Mouse (Mus musculus) MEL (cell line): ENCODE measurements around the gene Gm13288.

Source experiments
- CHD1 ChIP-seq: IDR thresholded peaks from 2 replicates; pipeline ENCODE4 v1.6.1; 2012; ENCODE audit warnings: low read depth, mild to moderate bottlenecking, inconsistent platforms, low read length, improper control_type of control experiment
- CHD2 ChIP-seq: IDR thresholded peaks from 2 replicates; pipeline ENCODE4 v1.6.1; 2011; ENCODE audit warnings: low read length, improper control_type of control experiment
- CTCF ChIP-seq, 3 experiments: IDR thresholded peaks in 2 of 3; conservative IDR thresholded peaks in 1 of 3; 2 replicates each; pipeline ENCODE4 v1.5.1; 2011 to 2012; ENCODE audit warnings: low read length in 3 of 3, low read depth in 2 of 3, mild to moderate bottlenecking in 2 of 3, improper control_type of control experiment in 1 of 3, inconsistent platforms in 1 of 3, mixed read lengths in 1 of 3, moderate library complexity in 1 of 3; ENCODE audit not compliant: control insufficient read depth in 1 of 3, insufficient read depth in 1 of 3, poor library complexity in 1 of 3, severe bottlenecking in 1 of 3
- EP300 ChIP-seq, 2 experiments: IDR thresholded peaks; 2 replicates each; pipeline ENCODE4 v1.6.1; 2011; ENCODE audit warnings: improper control_type of control experiment in 2 of 2, low read length in 2 of 2, low read depth in 1 of 2, mild to moderate bottlenecking in 1 of 2
- GABPA ChIP-seq: IDR thresholded peaks from 2 replicates; pipeline ENCODE4 v1.6.1; 2012; ENCODE audit warnings: low read depth, mild to moderate bottlenecking, inconsistent platforms, low read length, improper control_type of control experiment, moderate library complexity
- MYC ChIP-seq: IDR thresholded peaks from 2 replicates; pipeline ENCODE4 v1.6.1; 2011; ENCODE audit warnings: low read depth, mild to moderate bottlenecking, low read length, improper control_type of control experiment, moderate library complexity
- NRF1 ChIP-seq: IDR thresholded peaks from 2 replicates; pipeline ENCODE4 v1.6.1; 2014; ENCODE audit warnings: low read depth, mild to moderate bottlenecking, inconsistent platforms, low read length, improper control_type of control experiment, moderate library complexity; ENCODE audit not compliant: poor library complexity, insufficient read depth, severe bottlenecking
- POLR2AphosphoS5 ChIP-seq: IDR thresholded peaks from 2 replicates; pipeline ENCODE4 v1.6.1; 2012; ENCODE audit warnings: low read depth, borderline replicate concordance, mild to moderate bottlenecking, inconsistent platforms, low read length, moderate library complexity, mixed read lengths
- SIN3A ChIP-seq: IDR thresholded peaks from 2 replicates; pipeline ENCODE4 v1.6.1; 2012; ENCODE audit warnings: low read length, improper control_type of control experiment, inconsistent platforms
- TCF12 ChIP-seq: IDR thresholded peaks from 2 replicates; pipeline ENCODE4 v1.6.1; 2014; ENCODE audit warnings: low read depth, mild to moderate bottlenecking, inconsistent platforms, low read length, improper control_type of control experiment, moderate library complexity
- ZC3H11A ChIP-seq: IDR thresholded peaks from 2 replicates; pipeline ENCODE4 v1.6.1; 2012; ENCODE audit warnings: low read depth, mild to moderate bottlenecking, inconsistent platforms, low read length, improper control_type of control experiment

GRCm38 (mm10) chr4:88822995-88823394 lies 17.7 kb downstream of the Gm13288 start:
- TF ChIP-seq CTCF (IDR thresholded peaks at IDR 0.05 in 2 of 3, conservative IDR thresholded peaks at IDR 0.05 in 1 of 3; ENCODE audit: control insufficient read depth in 1 of 3, insufficient read depth in 1 of 3, low read depth in 2 of 3, low read length in 3 of 3, poor library complexity in 1 of 3, severe bottlenecking in 1 of 3) = peak in 2 of 3 experiments; percentile 52 to 55; a peak in 4 of 6 replicates
- TF ChIP-seq TCF12 = no peak
- no peak for TF ChIP-seq POLR2AphosphoS5
- no peak for TF ChIP-seq ZC3H11A
- no peak for TF ChIP-seq NRF1
- no peak for TF ChIP-seq CHD1
- no peak for TF ChIP-seq CHD2
- TF ChIP-seq SIN3A = no peak
- no peak for TF ChIP-seq MYC
- TF ChIP-seq EP300 (IDR thresholded peaks at IDR 0.05; ENCODE audit: low read depth in 1 of 2, low read length in 2 of 2) = no peak
- TF ChIP-seq GABPA = no peak
